Mouse (Mus musculus): ENCODE data around the gene Col11a2. TPM values are rescaled to one million over a fixed set of nuclear protein-coding genes. Genes with fewer than 3 reads are reported as not detected.

Gene Col11a2
- polyA plus RNA-seq, 1 experiment from 2014 or later, result 0.61 TPM

DNA sequence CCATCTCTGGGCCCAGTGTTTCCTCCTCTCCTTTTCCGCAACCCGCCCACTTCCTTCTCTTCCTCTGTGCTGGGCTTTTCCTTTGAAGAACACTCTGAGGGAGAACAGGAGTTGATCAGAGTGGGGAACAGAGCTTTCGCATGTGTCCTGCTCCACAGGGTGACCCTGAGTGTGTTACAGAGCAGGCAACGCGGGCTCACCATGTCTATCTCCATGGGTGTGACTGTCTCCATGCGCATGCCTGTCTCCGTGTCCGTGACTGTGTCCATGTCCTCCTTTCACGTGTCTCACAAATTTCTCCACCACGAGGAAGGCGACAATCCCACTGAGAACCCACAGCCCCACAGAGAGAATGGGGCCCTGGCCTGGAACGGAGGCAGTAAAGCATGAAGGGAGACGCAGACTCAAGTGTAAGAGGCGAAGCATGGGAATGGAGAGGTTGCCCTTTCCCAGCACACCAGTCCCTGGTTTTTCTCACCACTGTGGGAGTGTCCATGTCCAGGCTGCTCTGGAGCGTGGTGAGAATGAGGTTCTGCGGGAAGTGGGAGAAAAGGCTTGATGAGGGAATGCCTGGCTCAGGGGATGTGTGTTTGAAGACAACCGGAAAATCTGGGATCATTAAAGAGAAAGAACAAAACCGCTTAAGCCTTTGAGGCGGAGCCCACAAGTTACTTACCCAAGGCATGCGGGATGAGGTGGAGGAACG, 9.2 kb upstream of the Col11a2 start:
- H3K27me3 ChIP-seq (ENCODE audit: control insufficient read depth, insufficient read depth, low read length), result no peaks in the 10 kb centered on the region
- H3K9me3 ChIP-seq (replicated peaks; ENCODE audit: control insufficient read depth, low read length), result no peaks in the 10 kb centered on the region
- peaks cover 62% of the 10 kb centered on the region for H3K4me1 ChIP-seq (ENCODE audit: control insufficient read depth, insufficient read depth, low read length)
- peak overlapping the region; percentile 93 for H3K4me3 ChIP-seq (replicated peaks; ENCODE audit: low read length)
- peak overlapping the region; percentile 96 for H3K9ac ChIP-seq (ENCODE audit: low read length)
- H3K4me2 ChIP-seq (ENCODE audit: low read depth, low read length), result peak overlapping the region; percentile 99
- 70% methylated on average over 21 of the region's 21 CpGs for WGBS
- peaks cover 19% of the 10 kb centered on the region for H3K36me3 ChIP-seq (ENCODE audit: control insufficient read depth, insufficient read depth, low read length)
- no peak for ATAC-seq (ENCODE audit: insufficient read depth, low FRiP score)
- H3K27ac ChIP-seq (ENCODE audit: low read length), result no peak overlapping the region

DNA sequence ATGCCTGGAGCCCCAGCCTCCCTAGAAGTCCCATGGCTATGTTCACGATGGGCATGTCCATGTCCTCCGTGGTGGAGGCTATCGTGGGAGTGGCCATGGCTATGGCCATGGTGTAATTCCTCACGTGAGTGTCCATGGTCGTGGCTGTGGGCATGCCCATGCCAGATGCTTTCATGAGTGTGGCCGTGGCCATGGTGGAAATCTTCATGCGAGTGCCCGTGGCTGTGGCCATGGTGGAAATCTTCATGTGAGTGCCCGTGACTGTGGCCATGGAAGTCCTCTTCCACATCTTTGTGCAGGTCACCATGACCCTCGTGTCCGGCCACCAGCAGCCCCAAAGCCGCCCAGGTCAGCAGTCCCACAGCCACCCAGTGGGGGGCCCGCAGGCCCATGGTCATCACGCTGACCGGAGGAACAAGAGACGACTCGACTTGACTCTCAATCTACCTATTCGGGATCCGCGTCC, 8.3 kb upstream of the Col11a2 start:
- Histone ChIP-seq H3K4me3 (replicated peaks; ENCODE audit: low read length) (peak overlapping the region; percentile 93), H3K36me3 (ENCODE audit: control insufficient read depth, insufficient read depth, low read length) (peaks cover 21% of the 10 kb centered on the region), H3K27me3 (ENCODE audit: control insufficient read depth, insufficient read depth, low read length) (no peaks in the 10 kb centered on the region), H3K27ac (ENCODE audit: low read length) (peak overlapping the region; percentile 95), H3K9me3 (replicated peaks; ENCODE audit: control insufficient read depth, low read length) (no peaks in the 10 kb centered on the region), H3K4me2 (ENCODE audit: low read depth, low read length) (peak overlapping the region; percentile 99), H3K4me1 (ENCODE audit: control insufficient read depth, insufficient read depth, low read length) (peaks cover 54% of the 10 kb centered on the region), H3K9ac (ENCODE audit: low read length) (peak overlapping the region; percentile 96)
- ATAC-seq (ENCODE audit: insufficient read depth, low FRiP score), result no peak
- WGBS, result 2% methylated on average over 20 of the region's 20 CpGs

DNA sequence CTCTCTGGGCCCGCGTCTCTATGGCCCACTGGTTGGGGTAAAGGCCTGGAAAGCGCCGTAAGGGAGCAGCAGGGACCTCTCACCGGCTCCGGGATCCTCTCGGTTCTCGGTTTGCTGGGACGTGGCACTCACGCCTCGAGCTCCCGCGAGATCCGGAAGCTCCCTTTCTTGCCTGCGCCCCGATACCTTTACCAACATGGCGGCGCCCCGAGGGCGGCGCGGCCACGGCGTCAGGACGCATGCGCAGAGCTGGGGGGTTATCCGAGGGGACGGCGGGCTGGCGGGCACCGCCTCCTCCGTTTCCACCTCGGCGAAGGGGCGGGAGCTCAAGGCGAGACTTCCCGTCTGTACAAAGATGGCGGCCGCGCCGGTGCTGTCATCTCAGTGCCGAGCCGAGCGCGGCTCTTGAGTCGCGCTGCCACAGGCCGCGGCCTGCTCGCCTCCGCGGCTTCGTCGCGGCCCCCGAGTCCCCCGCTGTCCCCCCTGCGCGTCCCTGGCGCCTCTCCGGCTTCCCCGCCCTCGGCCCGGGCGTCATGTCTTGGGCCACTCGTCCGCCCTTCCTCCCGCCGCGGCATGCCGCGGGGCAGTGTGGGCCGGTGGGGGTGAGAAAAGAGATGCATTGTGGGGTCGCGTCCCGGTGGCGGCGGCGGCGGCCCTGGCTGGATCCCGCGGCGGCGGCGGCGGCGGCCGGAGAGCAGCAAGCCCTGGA, 7.6 kb upstream of the Col11a2 start, which contains the start of the genes Slc39a7 and Rxrb:
Gene Slc39a7 (minus strand): TSS at position 218 of the 709 bp plus-strand sequence.
Gene Rxrb (plus strand): TSS at position 348 of the 709 bp plus-strand sequence.
- Histone ChIP-seq H3K27me3 (ENCODE audit: control insufficient read depth, insufficient read depth, low read length) (no peaks in the 10 kb centered on the region), H3K9ac (ENCODE audit: low read length) (peak within 1 kb of the TSS; percentile 96), H3K9me3 (replicated peaks; ENCODE audit: control insufficient read depth, low read length) (no peaks in the 10 kb centered on the region), H3K4me1 (ENCODE audit: control insufficient read depth, insufficient read depth, low read length) (peaks cover 47% of the 10 kb centered on the region), H3K4me3 (replicated peaks; ENCODE audit: low read length) (peak within 1 kb of the TSS; percentile 93), H3K4me2 (ENCODE audit: low read depth, low read length) (peak within 1 kb of the TSS; percentile 99), H3K36me3 (ENCODE audit: control insufficient read depth, insufficient read depth, low read length) (peaks cover 28% of the 10 kb centered on the region), H3K27ac (ENCODE audit: low read length) (peak within 1 kb of the TSS; percentile 96)
- under 1% methylated on average over 87 of the region's 88 CpGs for WGBS
- ATAC-seq (ENCODE audit: insufficient read depth, low FRiP score), result peak; percentile 85

DNA sequence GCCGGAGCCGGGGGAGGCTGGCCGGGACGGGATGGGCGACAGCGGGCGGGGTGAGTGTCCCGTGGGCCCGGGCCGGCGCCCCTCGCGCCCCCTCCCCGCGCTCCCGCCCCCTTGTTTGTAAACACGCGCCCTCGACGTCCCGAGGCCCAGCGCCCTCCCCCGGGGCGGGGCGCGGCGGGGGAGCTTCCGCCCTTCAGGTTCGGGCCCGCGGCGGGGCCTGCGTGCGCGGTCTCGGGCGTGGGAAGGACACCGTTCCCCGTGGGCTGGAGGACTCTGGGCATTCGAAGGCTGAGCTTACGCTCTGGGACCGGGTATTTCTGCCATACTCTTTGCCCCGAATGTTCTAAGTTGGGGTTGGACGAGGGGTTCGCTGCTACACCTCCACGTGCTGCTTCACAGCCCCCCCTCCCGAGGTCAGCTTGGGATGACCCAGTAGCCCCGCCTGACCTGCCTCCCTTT, 7.0 kb upstream of the Col11a2 start:
- H3K36me3 ChIP-seq (ENCODE audit: control insufficient read depth, insufficient read depth, low read length), result peaks cover 32% of the 10 kb centered on the region
- under 1% methylated on average over 43 of the region's 48 CpGs for whole genome bisulfite sequencing
- peaks cover 41% of the 10 kb centered on the region for H3K4me1 ChIP-seq (ENCODE audit: control insufficient read depth, insufficient read depth, low read length)
- H3K4me2 ChIP-seq (ENCODE audit: low read depth, low read length), result peak overlapping the region; percentile 95
- peak; percentile 27 for ATAC-seq (ENCODE audit: insufficient read depth, low FRiP score)
- H3K4me3 ChIP-seq (replicated peaks; ENCODE audit: low read length), result peak overlapping the region; percentile 93
- H3K9ac ChIP-seq (ENCODE audit: low read length), result peak overlapping the region; percentile 96
- no peaks in the 10 kb centered on the region for H3K9me3 ChIP-seq (replicated peaks; ENCODE audit: control insufficient read depth, low read length)
- peak overlapping the region; percentile 96 for H3K27ac ChIP-seq (ENCODE audit: low read length)
- no peaks in the 10 kb centered on the region for H3K27me3 ChIP-seq (ENCODE audit: control insufficient read depth, insufficient read depth, low read length)

DNA sequence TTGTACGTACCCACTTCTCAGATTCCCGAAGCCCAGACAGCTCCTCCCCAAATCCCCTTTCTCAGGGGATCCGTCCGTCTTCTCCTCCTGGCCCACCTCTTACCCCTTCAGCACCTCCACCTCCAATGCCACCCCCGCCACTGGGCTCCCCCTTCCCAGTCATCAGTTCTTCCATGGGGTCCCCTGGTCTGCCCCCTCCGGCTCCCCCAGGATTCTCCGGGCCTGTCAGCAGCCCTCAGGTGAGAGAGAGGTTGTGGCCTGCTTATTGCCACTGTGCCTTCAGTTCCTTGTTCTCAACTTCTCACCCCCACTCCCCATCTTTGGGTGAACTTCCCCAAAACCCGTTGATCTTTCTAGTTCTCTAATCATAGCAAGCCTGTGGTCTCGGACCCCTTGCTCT, 6.4 kb upstream of the Col11a2 start:
- H3K4me1 ChIP-seq (ENCODE audit: control insufficient read depth, insufficient read depth, low read length), result peaks cover 40% of the 10 kb centered on the region
- H3K27me3 ChIP-seq (ENCODE audit: control insufficient read depth, insufficient read depth, low read length), result no peaks in the 10 kb centered on the region
- no peaks in the 10 kb centered on the region for H3K9me3 ChIP-seq (replicated peaks; ENCODE audit: control insufficient read depth, low read length)
- H3K4me3 ChIP-seq (replicated peaks; ENCODE audit: low read length), result peak overlapping the region; percentile 93
- H3K9ac ChIP-seq (ENCODE audit: low read length), result peak overlapping the region; percentile 96
- WGBS, result 48% methylated on average over 9 of the region's 9 CpGs
- ATAC-seq (ENCODE audit: insufficient read depth, low FRiP score), result no peak
- peak overlapping the region; percentile 95 for H3K4me2 ChIP-seq (ENCODE audit: low read depth, low read length)
- peaks cover 38% of the 10 kb centered on the region for H3K36me3 ChIP-seq (ENCODE audit: control insufficient read depth, insufficient read depth, low read length)
- H3K27ac ChIP-seq (ENCODE audit: low read length), result peak overlapping the region; percentile 96

DNA sequence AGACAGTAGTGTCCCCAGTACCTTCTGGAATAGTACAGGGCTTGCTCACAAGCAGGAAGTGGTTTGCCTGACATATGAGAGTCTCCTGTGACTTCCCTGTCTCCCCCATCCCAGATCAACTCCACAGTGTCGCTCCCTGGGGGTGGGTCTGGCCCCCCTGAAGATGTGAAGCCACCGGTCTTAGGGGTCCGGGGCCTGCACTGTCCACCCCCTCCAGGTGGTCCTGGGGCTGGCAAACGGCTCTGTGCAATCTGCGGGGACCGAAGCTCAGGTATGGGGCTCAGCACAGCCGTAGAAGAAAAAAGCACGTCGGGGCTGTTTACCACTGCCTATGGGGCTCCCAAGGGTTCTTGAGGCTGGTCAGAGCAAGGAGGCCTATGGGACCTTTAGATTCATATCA, 5.8 kb upstream of the Col11a2 start:
- WGBS, result 88% methylated on average over 9 of the region's 9 CpGs
- no peak for ATAC-seq (ENCODE audit: insufficient read depth, low FRiP score)
- Histone ChIP-seq H3K27ac (ENCODE audit: low read length) (no peak overlapping the region), H3K4me3 (replicated peaks; ENCODE audit: low read length) (peak overlapping the region; percentile 93; the same call in 1 of the 2 replicates), H3K9me3 (replicated peaks; ENCODE audit: control insufficient read depth, low read length) (no peaks in the 10 kb centered on the region), H3K27me3 (ENCODE audit: control insufficient read depth, insufficient read depth, low read length) (no peaks in the 10 kb centered on the region), H3K9ac (ENCODE audit: low read length) (peak overlapping the region; percentile 96; the same call in 1 of the 2 replicates), H3K4me2 (ENCODE audit: low read depth, low read length) (peak overlapping the region; percentile 95), H3K36me3 (ENCODE audit: control insufficient read depth, insufficient read depth, low read length) (peaks cover 36% of the 10 kb centered on the region), H3K4me1 (ENCODE audit: control insufficient read depth, insufficient read depth, low read length) (peaks cover 42% of the 10 kb centered on the region)

DNA sequence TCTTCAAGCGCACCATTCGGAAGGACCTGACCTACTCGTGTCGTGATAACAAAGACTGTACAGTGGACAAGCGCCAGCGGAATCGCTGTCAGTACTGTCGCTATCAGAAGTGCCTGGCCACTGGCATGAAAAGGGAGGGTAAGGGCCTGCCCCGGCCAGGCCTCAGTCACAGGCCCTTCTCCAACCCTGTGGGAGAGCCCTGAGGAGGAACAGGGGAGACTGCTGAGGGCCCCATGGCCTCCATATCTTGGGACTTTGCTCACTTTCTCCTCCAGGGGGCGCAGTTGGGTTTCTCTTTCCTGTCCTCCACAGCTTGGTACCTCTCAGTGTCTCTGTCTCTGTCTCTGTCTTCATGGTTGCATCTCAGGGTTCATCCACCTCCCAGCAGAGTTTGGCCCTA, 5.2 kb upstream of the Col11a2 start:
- ATAC-seq (ENCODE audit: insufficient read depth, low FRiP score), result no peak
- no peak overlapping the region for H3K9ac ChIP-seq (ENCODE audit: low read length)
- H3K36me3 ChIP-seq (ENCODE audit: control insufficient read depth, insufficient read depth, low read length), result peaks cover 30% of the 10 kb centered on the region
- H3K27ac ChIP-seq (ENCODE audit: low read length), result no peak overlapping the region
- no peak overlapping the region for H3K4me3 ChIP-seq (replicated peaks; ENCODE audit: low read length)
- 75% methylated on average over 10 of the region's 10 CpGs for WGBS
- no peak overlapping the region for H3K4me2 ChIP-seq (ENCODE audit: low read depth, low read length)
- no peaks in the 10 kb centered on the region for H3K27me3 ChIP-seq (ENCODE audit: control insufficient read depth, insufficient read depth, low read length)
- no peaks in the 10 kb centered on the region for H3K9me3 ChIP-seq (replicated peaks; ENCODE audit: control insufficient read depth, low read length)
- H3K4me1 ChIP-seq (ENCODE audit: control insufficient read depth, insufficient read depth, low read length), result peaks cover 42% of the 10 kb centered on the region

DNA sequence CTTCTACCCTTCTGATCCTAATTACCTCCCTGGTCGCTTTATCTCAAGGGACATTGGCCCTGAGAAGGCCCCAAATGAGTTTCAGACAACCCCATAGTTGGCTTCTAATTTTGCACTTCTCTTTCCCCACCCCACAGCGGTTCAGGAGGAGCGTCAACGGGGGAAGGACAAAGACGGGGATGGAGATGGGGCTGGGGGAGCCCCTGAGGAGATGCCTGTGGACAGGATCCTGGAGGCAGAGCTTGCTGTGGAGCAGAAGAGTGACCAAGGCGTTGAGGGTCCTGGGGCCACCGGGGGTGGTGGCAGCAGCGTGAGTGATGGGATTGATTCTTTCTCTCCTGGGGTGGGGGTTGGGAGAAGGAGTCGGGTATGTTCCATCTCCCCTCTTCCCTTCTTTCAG, 3.7 kb upstream of the Col11a2 start:
- Histone ChIP-seq H3K9ac (ENCODE audit: low read length) (no peak overlapping the region), H3K27ac (ENCODE audit: low read length) (no peak overlapping the region), H3K4me1 (ENCODE audit: control insufficient read depth, insufficient read depth, low read length) (peaks cover 36% of the 10 kb centered on the region), H3K9me3 (replicated peaks; ENCODE audit: control insufficient read depth, low read length) (no peaks in the 10 kb centered on the region), H3K4me3 (replicated peaks; ENCODE audit: low read length) (no peak overlapping the region), H3K27me3 (ENCODE audit: control insufficient read depth, insufficient read depth, low read length) (0 out of 2 replicates have a peak, but pooled peaks cover 4% of the 10 kb centered on the region), H3K36me3 (ENCODE audit: control insufficient read depth, insufficient read depth, low read length) (peaks cover 24% of the 10 kb centered on the region), H3K4me2 (ENCODE audit: low read depth, low read length) (no peak overlapping the region)
- ATAC-seq (ENCODE audit: insufficient read depth, low FRiP score), result no peak
- 91% methylated on average over 9 of the region's 9 CpGs for WGBS

DNA sequence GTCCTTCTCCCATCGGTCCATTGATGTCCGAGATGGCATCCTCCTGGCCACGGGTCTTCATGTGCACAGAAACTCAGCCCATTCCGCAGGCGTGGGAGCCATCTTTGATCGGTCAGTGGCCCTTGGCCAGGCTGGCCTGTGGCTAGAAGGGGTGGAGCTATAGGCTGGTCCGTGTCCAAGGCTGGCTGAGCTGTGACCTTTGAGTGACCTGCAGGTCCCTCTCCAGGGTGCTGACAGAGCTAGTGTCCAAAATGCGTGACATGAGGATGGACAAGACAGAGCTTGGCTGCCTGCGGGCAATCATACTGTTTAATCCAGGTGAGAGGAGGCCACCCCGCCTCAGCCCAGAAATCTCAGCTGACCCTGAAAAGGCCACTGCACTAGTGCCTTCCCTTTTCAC, 2.6 kb upstream of the Col11a2 start:
- 82% methylated on average over 10 of the region's 10 CpGs for WGBS
- no peaks in the 10 kb centered on the region for H3K9me3 ChIP-seq (replicated peaks; ENCODE audit: control insufficient read depth, low read length)
- ATAC-seq (ENCODE audit: insufficient read depth, low FRiP score), result no peak
- H3K4me2 ChIP-seq (ENCODE audit: low read depth, low read length), result no peak overlapping the region
- no peak overlapping the region for H3K9ac ChIP-seq (ENCODE audit: low read length)
- H3K27ac ChIP-seq (ENCODE audit: low read length), result no peak overlapping the region
- peaks cover 37% of the 10 kb centered on the region for H3K4me1 ChIP-seq (ENCODE audit: control insufficient read depth, insufficient read depth, low read length)
- H3K36me3 ChIP-seq (ENCODE audit: control insufficient read depth, insufficient read depth, low read length), result peaks cover 24% of the 10 kb centered on the region
- 0 out of 2 replicates have a peak, but pooled peaks cover 4% of the 10 kb centered on the region for H3K27me3 ChIP-seq (ENCODE audit: control insufficient read depth, insufficient read depth, low read length)
- no peak overlapping the region for H3K4me3 ChIP-seq (replicated peaks; ENCODE audit: low read length)

All from stomach, embryonic 16.5 days (tissue).